Mouse (Mus musculus) stomach, embryonic 16.5 days (tissue): ENCODE data around the gene Itfg2. TPM values are rescaled to one million over a fixed set of nuclear protein-coding genes. Genes with fewer than 3 reads are reported as not detected.
A peak's percentile ranks its signal among the peaks of the same experiment; 100 is the strongest.
"Not testable (repeated sequence)": the region's sequence is repeated elsewhere in the genome, so short reads cannot be mapped to it uniquely, and the experiment has no call there.

Source experiments
- ATAC-seq: fragments of 200-750 bp; cut with Nextera tagmentation; 2 replicates; pipeline ENCODE4 v1.8.0; 2017; ENCODE audit warnings: moderate number of reproducible peaks, moderate TSS enrichment; ENCODE audit not compliant: insufficient read depth, low FRiP score
- H3K27ac ChIP-seq: fragments of 300-500 bp; sonication (generic); 2 replicates; pipeline ENCODE4 v1.5.1; 2014; ENCODE audit warnings: low read length
- H3K27me3 ChIP-seq: fragments of 300-500 bp; sonication (generic); 2 replicates; pipeline ENCODE4 v1.6.1; 2014; ENCODE audit warnings: low read length, control low read depth, mixed read lengths; ENCODE audit not compliant: control insufficient read depth, insufficient read depth
- H3K36me3 ChIP-seq: fragments of 300-500 bp; sonication (generic); 2 replicates; pipeline ENCODE4 v1.6.1; 2014; ENCODE audit warnings: low read length; ENCODE audit not compliant: control insufficient read depth, insufficient read depth
- H3K4me1 ChIP-seq: fragments of 300-500 bp; sonication (generic); 2 replicates; pipeline ENCODE4 v1.6.1; 2014; ENCODE audit warnings: low read length, control low read depth, mixed read lengths; ENCODE audit not compliant: control insufficient read depth, insufficient read depth
- H3K4me2 ChIP-seq: fragments of 300-500 bp; sonication (generic); 2 replicates; pipeline ENCODE4 v1.6.1; 2014; ENCODE audit warnings: low read depth, low read length, mixed read lengths
- H3K4me3 ChIP-seq: fragments of 300-500 bp; sonication (generic); replicated peaks from 2 replicates; pipeline ENCODE4 v1.5.1; 2014; ENCODE audit warnings: mild to moderate bottlenecking, low read length
- H3K9ac ChIP-seq: fragments of 300-500 bp; sonication (generic); 2 replicates; pipeline ENCODE4 v1.6.1; 2014; ENCODE audit warnings: low read length
- H3K9me3 ChIP-seq: fragments of 300-500 bp; sonication (generic); replicated peaks from 2 replicates; pipeline ENCODE4 v1.6.1; 2016; ENCODE audit warnings: low read length, control low read depth; ENCODE audit not compliant: control insufficient read depth
- WGBS: fragments of 180-500 bp; shearing (Covaris S2); extraction: QIAGEN DNeasy Blood & Tissue Kit; methylation state at CpG from one replicate; pipeline ENCODE4 v1.1.7; 2014; 5-methylcytosine and 5-hydroxymethylcytosine counted together
- polyA plus RNA-seq: library from polyadenylated mRNA; unstranded; fragments of >200 nt; fragmentation: Nextera tagmentation; extraction: Ambion mirVana; gene quantifications from 2 replicates; pipeline ENCODE4 v1.2.1, GENCODE M21; 2015

Gene Itfg2
- polyA plus RNA-seq, 1 experiment from 2014 or later = 25.0 TPM

GRCm38 (mm10) chr6:128380594-128381167, 44.0 kb downstream of the Itfg2 start:
- not testable (repeated sequence) for H3K27me3 ChIP-seq, H3K4me2 ChIP-seq, H3K27ac ChIP-seq, H3K36me3 ChIP-seq, ATAC-seq, H3K4me3 ChIP-seq, H3K9ac ChIP-seq, H3K9me3 ChIP-seq, H3K4me1 ChIP-seq
- WGBS = 57% methylated on average over 1 of the region's 1 CpGs

DNA sequence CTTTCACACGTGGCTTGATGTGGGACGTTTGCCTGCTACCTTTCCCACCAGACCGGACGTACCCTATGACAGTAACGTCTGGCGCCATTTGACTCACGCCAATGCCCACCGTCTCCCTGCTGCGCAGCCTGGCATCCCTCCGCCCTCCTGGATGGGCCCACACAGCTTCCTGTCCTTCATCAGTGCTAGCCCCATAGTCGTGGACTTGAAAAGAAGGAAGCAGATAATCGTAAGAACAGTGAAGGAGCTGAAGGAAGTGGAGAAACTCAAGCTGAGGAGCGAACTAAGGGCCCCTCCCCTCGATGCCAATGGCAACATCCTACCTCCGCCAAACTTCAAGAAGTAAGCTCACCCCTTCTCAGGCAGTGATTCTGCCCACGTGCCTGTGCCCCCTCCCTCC, 45.1 kb downstream of the Itfg2 start:
- no peak overlapping the region for H3K27ac ChIP-seq
- ATAC-seq = no peak
- H3K4me3 ChIP-seq = no peak overlapping the region

GRCm38 (mm10) chr6:128376371-128377085, 48.2 kb downstream of the Itfg2 start:
- Histone ChIP-seq H3K27me3 (no peaks in the 10 kb centered on the region), H3K4me2 (no peak overlapping the region), H3K27ac (peak overlapping the region; percentile 71; the same call in 1 of the 2 replicates), H3K9ac (no peak overlapping the region), H3K4me3 (no peak overlapping the region), H3K4me1 (no peaks in the 10 kb centered on the region), H3K9me3 (no peaks in the 10 kb centered on the region), H3K36me3 (peaks cover 7% of the 10 kb centered on the region)
- 81% methylated on average over 17 of the region's 17 CpGs for WGBS
- ATAC-seq = no peak

More for the DNA sequence above, 45.1 kb downstream of the Itfg2 start:
- no peak overlapping the region for H3K9ac ChIP-seq
- no peak overlapping the region for H3K4me2 ChIP-seq
- no peaks in the 10 kb centered on the region for H3K36me3 ChIP-seq
- 82% methylated on average over 16 of the region's 16 CpGs for WGBS
- no peaks in the 10 kb centered on the region for H3K9me3 ChIP-seq
- H3K4me1 ChIP-seq = no peaks in the 10 kb centered on the region
- no peaks in the 10 kb centered on the region for H3K27me3 ChIP-seq

DNA sequence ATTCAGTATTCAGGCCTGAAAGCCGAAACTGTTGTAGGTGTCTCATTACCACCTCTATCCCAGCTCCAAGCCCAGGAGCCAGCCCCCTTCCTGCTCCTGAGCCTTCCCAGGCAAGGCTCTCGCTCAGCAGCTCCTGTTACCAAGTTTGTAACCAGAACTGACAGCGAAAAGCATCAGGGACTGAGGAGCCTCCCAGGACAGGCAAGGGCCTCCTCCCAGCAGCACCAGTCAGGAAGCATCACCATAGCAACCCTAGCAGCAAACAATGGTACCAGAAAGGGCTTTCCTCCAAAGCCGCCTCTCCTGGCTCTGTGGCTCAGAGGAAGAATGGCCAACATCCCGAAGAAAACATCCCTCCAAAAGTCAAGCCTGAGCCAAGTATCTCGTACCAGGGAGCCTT, 49.5 kb downstream of the Itfg2 start, which contains the start of the genes Tex52 and Gm44596:
Tex52 (plus strand) TSS at position 265 of the 400 bp plus-strand sequence.
Gm44596 (plus strand) TSS at position 312 of the 400 bp plus-strand sequence.
- ATAC-seq = peak; percentile 56
- Histone ChIP-seq H3K4me1 (no peaks in the 10 kb centered on the region), H3K27ac (peak within 1 kb of the TSS; percentile 71), H3K36me3 (peaks cover 11% of the 10 kb centered on the region), H3K9ac (no peak within 1 kb of the TSS), H3K4me2 (no peak within 1 kb of the TSS), H3K27me3 (no peaks in the 10 kb centered on the region), H3K9me3 (no peaks in the 10 kb centered on the region), H3K4me3 (no peak within 1 kb of the TSS)
- 58% methylated on average over 6 of the region's 6 CpGs for WGBS

DNA sequence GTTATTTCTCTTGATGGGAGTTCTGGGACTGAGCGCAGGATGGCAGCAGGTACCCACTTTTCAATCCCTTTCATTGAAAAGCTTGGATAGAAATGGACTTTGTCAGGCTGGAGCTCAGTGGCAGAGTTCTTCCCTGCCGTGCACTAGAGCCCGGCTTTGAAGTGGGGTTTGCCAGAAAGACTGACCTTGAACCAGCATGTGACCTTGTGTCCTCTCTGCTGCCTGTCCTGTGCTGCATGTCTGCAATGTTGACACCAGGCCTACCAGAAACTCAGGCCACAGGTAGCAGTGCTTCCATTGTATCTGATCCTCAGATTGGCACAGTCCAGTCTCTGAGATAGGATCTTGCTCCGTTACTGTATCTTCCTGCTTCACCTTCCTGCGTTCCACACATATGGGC, 54.7 kb downstream of the Itfg2 start:
- Histone ChIP-seq H3K4me2 (no peak overlapping the region), H3K4me1 (peaks cover 3% of the 10 kb centered on the region; the same call in 1 of the 2 replicates), H3K9me3 (no peaks in the 10 kb centered on the region), H3K36me3 (peaks cover 21% of the 10 kb centered on the region), H3K27ac (no peak overlapping the region), H3K27me3 (no peaks in the 10 kb centered on the region), H3K9ac (no peak overlapping the region), H3K4me3 (no peak overlapping the region)
- 91% methylated on average over 5 of the region's 5 CpGs for WGBS
- no peak for ATAC-seq

- no peaks in the 10 kb centered on the region for H3K27me3 ChIP-seq
- H3K36me3 ChIP-seq = peaks cover 14% of the 10 kb centered on the region; the same call in 1 of the 2 replicates
- H3K9ac ChIP-seq = no peak overlapping the region
- H3K9me3 ChIP-seq = no peaks in the 10 kb centered on the region
- H3K4me2 ChIP-seq = no peak overlapping the region
- H3K27ac ChIP-seq = no peak overlapping the region
- H3K4me1 ChIP-seq = peaks cover 13% of the 10 kb centered on the region
- no peak for ATAC-seq
- WGBS = 94% methylated on average over 5 of the region's 5 CpGs
- H3K4me3 ChIP-seq = no peak overlapping the region
These were observed 58.3 kb downstream of the Itfg2 start for GRCm38 (mm10) chr6:128366466-128366865.

DNA sequence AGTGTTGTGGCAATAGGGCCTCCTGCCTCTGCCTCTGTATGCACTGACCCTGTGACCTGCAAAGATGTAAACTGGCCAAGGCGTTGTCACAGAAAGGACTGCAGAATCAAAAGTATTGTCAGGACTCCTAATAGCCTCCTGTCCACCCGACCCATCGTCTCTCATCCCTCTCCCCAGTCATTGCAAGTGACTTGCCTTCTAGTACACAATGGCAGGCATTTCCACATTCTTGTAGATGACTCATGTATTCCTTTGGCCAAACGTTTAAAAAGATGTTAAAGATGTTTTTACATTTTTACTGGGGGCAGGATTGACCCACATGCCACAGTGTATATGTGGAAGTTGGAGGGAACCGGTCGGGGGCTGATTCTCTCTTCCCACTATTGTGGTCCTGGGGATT, 60.0 kb downstream of the Itfg2 start:
- Histone ChIP-seq H3K4me2 (peak overlapping the region; percentile 14; the same call in 1 of the 2 replicates), H3K27ac (no peak overlapping the region), H3K27me3 (no peaks in the 10 kb centered on the region), H3K9ac (no peak overlapping the region), H3K4me1 (peaks cover 22% of the 10 kb centered on the region), H3K4me3 (no peak overlapping the region), H3K36me3 (0 out of 2 replicates have a peak, but pooled peaks cover 10% of the 10 kb centered on the region), H3K9me3 (no peaks in the 10 kb centered on the region)
- 60% methylated on average over 6 of the region's 6 CpGs for WGBS
- no peak for ATAC-seq

GRCm38 (mm10) chr6:128363007-128363825, 61.5 kb downstream of the Itfg2 start:
- ATAC-seq = peak; percentile 6; the same call in 1 of the 2 replicates
- Histone ChIP-seq H3K4me2 (peak overlapping the region; percentile 71), H3K27ac (peak overlapping the region; percentile 97), H3K9me3 (no peaks in the 10 kb centered on the region), H3K4me1 (peaks cover 22% of the 10 kb centered on the region), H3K9ac (peak overlapping the region; percentile 96), H3K27me3 (no peaks in the 10 kb centered on the region), H3K36me3 (peaks cover 14% of the 10 kb centered on the region; the same call in 1 of the 2 replicates), H3K4me3 (peak overlapping the region; percentile 90)
- 2% methylated on average over 46 of the region's 46 CpGs for WGBS
